Mouse (Mus musculus) cerebellum, adult (tissue): Measurements from ENCODE around the gene Slc4a3.

Experiments used
- ATAC-seq: cut with Nextera tagmentation; 2 replicates; pipeline ENCODE4 v1.9.2; 2017; ENCODE audit warnings: mild to moderate bottlenecking, moderate library complexity, mixed read lengths; ENCODE audit not compliant: insufficient number of reproducible peaks, low FRiP score, low TSS enrichment

Gene Slc4a3

DNA sequence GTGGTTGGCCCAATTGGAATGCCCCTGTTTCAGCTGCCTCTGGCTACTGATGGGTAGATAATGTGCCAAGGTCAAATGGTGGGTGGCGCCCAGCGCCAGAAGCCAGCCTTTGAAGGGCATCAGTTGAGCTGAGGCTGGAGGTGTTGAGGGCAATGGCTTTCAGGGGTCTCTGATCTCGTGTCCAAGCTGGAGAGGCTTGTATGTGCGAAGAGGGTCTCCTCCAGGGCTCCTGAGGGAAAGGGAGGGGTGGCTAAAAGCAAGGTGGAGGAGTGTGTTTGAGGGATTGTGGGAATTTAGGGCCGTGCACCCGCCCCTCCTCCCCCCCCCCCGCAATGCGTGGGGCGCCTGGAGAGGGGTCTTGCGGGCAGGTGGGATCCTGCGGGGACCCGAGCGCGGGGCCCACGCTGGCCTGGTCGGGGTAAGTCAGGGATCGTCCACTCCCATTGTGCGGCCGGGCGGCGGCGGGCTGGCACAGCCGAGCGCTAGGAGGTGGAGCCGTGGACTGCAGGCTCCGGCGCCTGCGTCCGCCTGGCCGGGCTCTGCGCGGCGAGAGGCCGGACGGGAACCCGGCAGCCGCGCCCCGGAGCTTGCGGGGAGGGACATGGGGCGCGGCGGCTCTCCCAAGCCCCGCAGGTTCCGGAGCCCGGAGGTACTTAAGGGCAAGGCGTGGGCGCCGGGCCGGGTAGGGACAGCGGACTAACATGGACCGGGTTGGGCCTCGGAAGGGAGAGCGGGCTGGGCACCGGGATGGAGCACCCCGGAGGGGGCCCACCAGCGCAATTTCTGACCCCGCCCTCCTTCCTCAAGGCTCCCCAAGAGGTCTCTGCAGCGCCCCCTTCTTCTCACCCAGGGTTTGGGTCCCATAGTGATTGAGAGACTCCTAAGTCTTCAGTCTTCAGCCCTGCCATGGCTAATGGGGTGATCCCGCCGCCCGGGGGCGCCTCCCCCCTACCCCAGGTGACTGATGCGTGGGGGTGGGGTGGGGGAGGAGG is at the start of gene Slc4a3:
TSS of gene Slc4a3 (plus strand) at position 302 of the 992 bp plus-strand sequence.
- peak; percentile 84 for ATAC-seq

DNA sequence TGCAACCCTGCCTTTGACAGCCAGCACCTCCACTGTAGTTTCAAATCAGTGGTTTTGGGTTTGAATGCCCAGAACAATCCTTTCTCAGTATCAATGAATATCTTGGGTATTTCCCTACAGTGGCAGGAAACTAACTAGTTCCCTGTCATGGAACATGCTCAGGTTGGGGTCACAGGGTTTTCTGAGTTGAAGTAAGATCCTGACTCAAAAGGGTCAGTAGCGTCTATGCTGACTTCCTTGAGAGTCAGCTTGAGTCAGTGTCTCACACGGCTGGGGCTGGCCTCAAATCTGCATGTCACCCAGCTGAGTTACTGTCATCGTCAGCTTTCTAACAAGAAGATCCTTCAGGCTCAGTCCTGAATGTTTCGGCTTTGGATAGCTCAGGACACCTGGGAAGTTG is 47.2 kb upstream of the Slc4a3 start:
- ATAC-seq = no peak

DNA sequence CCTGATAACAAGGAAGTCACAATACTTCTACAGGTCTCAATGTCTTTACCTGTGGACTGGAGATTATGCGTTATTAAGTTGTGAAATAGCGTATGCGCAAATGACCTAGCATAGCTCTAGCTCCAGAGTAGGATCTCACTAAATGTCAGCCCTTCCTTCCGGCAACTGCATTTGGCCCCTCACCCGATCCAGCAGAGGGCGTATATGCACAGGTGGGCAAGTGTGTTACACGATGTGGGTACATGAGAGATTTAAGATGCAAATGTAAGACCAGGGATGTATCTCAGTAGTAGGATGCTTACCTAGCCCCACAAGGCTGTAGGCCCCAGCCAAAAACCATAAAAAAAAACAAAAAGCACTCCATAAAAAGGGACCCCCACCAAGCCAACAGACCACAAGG is 46.6 kb upstream of the Slc4a3 start:
- ATAC-seq = no peak

DNA sequence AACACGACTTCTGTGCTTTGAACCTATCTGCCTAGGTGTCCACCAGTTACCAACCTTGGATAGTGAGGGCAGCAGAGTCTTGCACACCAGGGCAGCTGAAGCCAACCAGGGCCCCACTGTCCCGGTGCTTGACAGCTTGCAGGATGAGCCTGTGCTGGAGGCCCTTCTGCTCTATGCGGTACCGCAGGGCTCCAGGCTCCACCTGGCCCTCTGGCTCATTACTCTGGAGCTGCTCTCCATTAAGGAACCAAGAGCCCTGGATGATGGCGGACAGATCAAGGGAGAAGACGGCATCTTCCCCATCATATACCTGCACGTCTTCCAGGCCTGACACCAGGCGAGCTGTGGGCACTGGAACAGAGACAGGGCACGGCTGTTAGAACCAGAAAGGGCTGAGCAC is 44.2 kb upstream of the Slc4a3 start:
- no peak for ATAC-seq

DNA sequence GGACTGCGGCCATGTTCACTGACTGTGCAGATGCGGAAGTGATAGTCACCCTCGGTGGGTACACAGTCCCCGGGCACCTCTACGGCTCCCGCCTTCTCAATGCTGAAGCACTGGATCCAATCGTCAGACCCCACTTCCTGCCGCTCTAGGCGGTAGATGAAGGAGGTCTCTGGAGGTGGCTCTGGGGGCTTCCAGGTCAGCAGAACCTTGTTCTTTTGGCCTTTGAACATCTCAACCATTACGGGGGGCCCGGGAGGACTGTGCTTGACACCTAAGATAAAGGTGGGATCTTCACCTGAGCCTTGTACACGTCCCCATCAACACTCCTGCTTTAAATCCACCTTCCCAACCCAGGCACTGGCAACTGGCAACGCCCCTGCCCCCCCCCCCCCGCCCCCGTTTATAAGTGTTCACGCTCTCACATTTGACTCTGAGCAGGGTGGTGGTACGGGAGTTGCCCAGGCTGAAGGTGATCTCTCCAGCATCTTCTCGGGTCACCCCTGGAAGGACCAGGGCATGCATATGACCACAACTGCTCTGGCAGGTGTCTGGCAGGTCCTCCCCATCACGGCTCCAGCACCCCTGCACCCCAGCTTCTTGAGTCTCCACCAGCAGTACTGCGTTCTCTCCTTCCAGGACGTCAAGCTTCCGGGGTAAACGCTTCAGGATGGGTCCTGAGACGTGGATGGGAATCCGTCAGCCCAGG is 43.0 kb upstream of the Slc4a3 start:
- no peak for ATAC-seq

DNA sequence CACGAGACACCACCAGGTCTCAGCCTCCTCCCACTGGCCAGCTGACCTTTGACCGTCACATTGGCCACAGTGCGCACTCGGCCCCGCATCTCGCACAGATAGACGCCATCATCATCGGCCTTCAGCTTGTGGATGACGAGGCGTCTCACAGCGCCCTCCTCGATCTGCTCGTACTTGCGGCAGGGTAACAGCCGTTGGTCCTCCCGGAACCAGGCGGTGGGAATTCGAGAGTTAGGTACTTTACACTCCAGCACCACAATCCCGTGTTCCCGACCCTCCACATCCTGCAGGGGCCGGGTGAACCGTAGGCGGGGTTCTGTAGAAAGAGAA is 42.5 kb upstream of the Slc4a3 start:
- no peak for ATAC-seq

DNA sequence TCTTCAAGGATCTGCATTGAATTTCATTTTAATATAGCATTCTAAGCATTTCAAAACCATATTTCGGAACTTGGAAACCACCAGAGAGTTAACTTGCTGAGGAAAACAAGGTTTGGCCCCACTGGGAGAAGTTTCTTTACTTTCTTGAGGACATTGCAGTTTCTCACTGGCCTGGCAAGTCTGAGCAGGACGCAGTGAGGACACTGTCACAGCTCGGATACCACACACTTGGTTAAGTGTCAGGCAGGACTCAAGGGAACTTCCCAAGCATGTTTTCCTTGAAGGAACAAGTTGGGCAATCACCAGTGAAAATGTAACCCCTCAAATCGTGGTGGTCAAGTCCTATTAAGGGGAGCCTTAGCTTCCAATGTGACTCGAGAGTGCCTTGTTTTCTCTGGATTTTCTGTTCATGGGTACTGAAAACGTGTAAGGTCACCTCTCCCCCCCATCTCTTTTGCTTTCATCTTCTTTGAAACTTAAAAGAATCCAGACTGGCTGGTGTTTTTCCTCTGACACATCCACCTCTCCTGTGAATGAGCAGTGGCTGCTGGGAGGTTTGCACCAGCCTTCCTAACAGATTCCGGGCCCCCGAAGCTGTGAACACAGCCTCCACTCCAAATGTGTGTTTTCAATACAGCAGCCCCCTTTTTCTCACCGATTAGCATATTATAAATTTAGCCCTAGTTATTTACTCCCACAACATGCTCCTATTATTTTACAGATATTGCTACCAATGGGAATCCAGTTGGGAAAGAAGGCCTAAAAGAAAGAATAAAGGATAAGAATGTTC is 41.6 kb upstream of the Slc4a3 start:
- no peak for ATAC-seq

DNA sequence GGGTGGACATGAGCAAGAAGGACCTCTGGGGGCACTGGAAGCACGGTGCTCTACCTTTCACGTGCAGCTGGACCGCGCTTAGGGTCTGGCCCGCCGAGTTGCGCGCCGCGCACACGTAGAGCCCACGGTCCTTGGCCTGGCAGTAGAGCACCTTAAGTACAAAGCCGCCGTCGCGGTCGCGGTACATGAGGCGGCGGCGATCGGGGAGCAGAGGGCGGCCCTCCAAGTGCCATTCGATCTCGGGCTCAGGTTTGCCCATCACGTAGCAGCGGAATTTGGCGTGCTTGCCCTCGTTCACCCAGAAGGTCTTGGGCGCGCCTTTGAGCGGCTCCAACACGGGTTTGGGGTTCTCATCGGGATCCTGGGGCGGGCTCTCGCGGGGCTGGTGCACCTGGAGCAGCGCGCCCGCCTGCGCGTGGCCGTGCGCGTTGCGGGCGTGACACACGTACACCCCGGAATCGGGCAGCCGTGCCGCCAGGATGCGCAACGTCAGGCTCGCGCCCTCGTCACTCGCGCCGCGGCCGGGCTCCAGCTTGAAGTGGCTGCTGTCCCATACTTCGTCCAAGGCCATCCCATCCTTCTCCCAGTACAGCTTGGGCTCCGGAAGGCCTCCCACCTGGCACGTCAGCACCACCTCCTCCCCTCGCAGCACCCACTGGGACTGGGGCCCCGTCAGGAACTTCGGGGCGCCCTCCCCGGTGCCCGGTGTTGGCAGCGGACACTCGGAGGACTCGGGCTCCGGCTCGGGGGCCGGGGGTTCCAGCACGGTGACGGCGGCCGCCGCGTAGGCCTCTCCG is 40.7 kb upstream of the Slc4a3 start:
- peak; percentile 79 for ATAC-seq

DNA sequence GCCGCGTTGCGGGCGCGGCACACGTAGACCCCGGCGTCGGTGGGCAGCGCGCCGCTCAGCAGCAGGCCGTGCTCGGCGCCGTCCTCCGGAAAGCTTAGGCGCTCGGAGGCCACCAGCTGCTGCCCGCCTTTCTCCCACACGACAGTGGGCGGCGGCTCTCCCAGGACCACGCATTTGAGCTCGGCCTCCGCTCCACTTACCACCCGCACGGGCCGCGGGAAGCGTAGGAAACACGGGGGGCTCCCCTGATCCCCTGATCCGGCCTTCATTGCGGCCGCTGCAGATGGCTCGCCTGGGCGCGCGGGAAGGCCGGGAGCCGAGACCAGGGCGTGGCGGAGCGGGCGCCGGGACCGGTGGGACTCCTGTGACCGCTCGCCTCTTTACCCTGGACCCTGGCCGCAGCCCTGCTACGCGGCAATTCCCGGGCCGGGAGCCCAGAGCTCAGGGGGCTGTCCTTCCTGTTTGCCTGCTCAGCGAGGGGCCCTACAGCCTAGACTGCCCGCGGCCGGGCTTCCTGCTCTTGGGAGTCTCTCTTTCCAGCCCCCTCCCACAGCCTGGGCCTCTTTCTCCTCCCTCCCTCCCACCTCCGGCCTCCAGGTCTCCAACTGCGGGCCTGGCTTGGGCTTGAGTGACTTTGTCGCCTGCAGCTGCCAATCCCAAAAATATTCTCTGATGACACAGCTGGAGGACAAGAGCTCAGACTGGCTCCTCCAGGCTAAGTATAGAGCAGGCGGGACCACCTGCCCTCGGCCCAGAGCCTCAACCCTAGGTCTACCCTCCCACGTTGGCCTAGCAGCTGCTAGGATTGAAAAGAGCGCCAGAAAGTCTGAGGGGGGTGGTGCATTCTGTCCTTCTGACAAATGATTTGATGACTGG is 39.9 kb upstream of the Slc4a3 start, which contains the start of gene Obsl1:
TSS of gene Obsl1 (minus strand) at position 497 of the 876 bp plus-strand sequence.
- ATAC-seq = peak; percentile 28; the same call in 1 of the 2 replicates

DNA sequence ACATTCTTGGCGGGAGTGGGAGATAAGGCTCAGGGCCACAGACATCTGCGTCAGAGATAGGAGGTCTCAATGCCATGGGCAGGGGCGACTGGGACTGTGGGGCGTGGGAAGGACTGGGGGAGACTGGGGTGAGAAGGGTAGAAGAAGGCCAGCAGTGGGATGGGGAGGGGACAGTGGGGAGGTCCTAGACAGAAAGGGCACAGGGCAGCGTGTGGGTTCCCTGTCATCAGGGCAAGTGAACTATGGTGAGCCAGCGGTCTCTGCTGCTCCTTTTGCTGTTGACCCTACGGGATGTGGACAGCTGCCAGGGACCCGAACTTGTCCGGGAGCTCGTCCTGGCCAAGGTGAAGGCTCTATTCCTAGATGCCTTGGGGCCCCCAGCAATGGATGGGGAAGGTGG is 39.1 kb upstream of the Slc4a3 start, which contains the start of gene Inha:
TSS of gene Inha (plus strand) at position 72 of the 400 bp plus-strand sequence.
- ATAC-seq = no peak

DNA sequence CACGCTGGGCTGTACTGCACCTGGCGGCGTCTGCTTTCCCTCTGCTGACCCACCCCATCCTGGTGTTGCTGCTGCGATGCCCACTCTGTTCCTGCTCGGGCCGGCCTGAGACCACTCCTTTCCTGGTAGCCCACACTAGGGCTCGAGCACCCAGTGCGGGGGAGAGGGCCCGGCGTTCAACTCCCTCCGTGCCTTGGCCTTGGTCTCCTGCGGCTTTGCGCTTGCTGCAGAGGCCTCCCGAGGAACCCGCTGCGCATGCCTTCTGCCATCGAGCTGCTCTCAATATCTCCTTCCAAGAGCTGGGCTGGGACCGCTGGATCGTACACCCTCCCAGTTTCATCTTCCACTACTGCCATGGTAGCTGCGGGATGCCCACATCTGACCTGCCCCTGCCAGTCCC is 36.5 kb upstream of the Slc4a3 start:
- no peak for ATAC-seq

DNA sequence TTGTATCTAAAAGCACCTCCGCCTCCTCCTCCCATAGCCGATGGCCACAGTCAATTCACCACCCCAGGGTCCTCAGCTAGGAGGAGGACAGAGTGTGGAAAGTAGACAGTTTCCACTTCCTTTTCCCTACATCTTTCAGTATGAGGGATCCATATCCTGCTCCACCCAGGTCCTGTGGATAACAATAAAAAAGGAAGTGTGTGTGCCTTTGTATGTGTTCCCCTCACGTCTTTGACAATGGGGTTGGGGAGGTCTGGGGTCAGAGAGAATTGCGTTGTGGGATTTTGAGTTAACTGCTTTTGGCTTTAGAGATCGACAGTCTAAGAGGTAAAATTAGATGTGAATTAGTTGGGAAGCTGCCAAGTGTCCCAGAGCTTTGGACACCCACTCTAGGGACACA is 35.9 kb upstream of the Slc4a3 start:
- no peak for ATAC-seq

DNA sequence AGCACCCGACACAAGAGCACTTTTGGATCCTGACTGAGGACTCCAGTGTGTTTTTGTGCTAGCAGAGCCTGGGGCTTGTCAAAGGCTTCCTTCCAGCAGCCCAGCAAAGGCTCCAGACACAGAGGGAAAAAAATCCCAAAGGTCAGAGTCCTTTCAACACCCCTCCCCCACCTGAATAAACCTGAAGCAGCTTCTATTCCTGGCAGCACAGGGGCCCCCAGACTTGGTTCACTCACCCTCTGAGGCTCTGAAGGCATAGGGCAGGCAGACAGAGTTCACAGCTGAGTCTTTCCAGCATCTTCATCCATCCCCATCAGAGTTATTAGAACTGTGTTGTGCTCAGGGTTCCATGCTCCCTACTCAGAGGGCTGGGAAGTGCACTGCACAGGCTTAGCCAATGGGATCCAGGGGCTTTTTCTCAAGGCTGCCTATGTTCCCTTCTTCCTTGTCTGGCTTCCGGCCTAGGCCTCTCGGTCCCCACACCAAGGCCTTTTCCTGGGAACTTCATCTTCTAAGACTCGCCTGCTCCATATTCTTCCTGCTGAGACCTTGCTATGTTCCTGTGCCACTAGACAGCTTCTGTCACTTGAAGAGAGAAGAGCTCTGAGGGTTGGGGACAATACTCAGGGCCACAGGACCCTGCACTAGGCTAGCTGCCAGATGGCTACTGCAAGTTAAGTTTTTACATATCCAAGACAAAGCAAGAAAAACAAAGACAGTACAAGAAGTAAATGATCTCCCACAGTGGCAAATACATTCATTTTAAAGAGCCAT is 34.4 kb upstream of the Slc4a3 start:
- ATAC-seq = no peak

DNA sequence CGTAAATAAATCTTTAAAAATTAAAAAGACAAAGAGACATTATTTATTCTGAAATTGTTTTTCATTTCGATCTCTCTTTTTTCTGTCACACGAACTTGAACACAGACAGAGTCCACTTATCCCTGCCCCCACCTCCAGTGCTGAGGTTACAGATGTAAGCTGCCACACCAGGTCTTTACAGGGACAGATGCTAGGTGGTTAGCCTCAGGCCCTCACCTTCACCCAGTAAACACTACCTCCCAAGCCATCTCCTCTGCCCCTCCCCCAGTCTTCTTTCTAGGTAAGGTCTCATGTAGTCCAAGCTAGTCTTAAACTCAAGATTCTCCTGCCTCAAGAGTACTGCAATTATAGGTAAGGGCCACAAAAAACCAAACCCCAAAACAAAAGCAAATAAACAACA is 33.5 kb upstream of the Slc4a3 start:
- no peak for ATAC-seq

DNA sequence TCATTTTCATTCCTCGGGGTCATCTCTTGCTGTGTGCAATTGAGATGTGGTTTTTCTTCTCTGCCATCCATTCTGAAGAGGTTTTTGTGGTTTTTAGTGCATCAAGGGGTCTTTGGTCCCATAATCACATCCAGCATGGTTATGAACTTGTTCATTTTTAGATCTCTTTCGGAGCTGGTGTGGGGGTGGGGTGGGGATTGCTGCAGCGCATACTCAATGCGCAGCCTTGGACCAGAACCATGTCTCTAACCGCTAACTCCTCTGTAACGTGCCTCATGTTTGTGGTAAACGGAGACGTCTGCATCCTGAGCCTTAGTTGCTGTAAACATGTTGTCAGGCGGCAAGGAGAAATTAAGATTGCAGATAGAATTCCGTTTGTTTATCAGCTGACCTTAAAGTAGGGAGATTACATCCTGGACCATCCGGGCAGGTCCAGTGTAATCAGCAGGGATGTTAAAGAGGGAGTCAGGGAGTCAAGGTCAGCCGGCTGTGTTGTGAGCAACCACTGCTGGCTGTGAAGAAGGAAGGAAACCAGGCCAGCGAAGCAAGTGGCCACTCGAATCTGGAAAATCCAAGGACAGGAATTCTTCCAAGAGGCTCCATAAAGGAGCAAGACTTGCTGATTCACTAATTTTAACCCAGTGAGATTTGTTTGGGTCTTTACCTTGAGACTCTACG is 29.2 kb upstream of the Slc4a3 start:
- ATAC-seq = no peak

DNA sequence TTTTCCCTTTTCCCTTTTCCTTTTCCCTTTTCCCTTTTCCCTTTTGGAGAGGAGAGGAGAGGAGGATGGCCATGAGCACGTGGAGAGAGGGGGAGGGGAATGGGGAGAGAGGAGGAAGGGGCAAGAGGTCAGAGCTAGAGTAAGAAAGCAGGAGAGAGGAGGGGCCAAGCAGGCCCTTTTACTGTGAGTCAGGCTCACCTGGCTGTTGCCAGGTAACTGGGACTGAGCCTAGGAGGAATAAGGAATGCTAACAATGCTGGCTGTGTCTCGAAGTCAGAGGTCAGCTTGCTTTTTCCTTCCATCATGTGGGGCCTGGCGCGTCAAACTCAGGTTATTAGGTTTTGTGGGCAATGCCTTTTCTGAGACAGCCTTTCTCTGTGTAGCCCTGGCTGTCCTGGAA is 28.1 kb upstream of the Slc4a3 start:
- ATAC-seq = no peak

DNA sequence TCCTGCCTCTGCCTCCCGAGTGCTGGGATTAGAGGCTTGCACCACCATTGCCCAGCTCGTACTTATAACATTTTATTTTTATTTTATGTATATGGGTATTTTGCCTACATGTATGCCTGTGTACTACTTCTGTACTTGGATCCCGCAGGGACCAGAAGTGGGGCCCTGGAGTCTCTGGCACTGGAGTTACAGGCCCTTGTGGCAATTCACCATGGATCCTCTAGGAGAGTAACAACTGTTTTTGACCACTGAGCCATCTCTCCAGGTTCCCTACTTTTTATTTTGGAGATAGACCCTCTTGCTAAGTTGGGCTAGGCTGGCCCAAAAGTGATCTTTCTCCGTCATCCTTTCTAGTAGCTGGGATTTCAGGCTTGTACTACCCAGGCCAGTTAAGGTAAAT is 27.6 kb upstream of the Slc4a3 start:
- ATAC-seq = no peak

DNA sequence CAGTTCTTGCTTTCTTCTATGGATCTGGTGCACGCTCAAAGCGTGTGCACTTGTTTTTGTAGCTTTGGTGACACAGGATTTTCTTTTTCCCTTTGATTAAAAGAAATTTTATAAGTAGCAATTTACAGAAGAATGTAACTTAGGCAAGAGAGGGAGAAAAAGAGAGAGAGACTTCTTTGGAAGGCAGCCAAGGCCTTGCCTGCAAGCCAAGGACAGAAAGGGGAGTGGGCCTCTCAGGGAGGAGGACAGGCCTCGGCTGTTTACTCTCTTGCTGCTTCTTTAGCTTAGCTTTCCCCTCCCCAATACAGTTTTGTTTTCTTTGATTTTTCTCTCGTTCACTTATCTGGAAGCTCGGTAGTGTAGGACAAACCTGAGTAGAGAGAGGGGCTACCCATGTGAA is 26.5 kb upstream of the Slc4a3 start:
- no peak for ATAC-seq
